Mouse (Mus musculus) ovary, adult 2 months (tissue): ENCODE measurements around the gene Myo15. TPM values are rescaled to one million over a fixed set of nuclear protein-coding genes. Genes with fewer than 3 reads are reported as not detected.

ENCODE experiments used
- polyA plus RNA-seq: library from polyadenylated mRNA; depleted of rRNA; stranded (reverse); fragments of >200 nt; gene quantifications from 2 replicates; pipeline ENCODE4 v1.2.3, GENCODE M21; 2012; rRNA removed

The Myo15 gene
- 0.45 and 0.53 TPM in 2 replicates for polyA plus RNA-seq

DNA sequence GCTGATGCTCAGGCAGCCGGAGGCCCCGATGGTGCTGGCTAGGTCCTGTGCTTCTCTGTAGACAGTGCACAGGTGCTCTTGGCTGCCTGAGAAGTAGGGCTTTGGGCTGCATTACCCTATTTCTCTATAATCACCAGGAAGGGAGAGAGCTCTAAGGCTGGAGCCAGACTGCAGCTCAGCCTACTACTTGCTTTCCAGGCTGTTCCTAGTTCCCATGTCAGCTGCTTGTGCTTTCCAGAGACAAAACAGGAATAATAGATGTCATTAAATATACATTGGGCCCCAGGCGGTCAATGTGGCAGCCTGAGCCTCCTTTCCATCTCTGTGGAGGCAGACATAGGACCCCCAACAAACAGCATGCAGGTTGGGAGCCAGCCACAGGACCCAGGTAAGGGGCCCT lies at the start of gene Myo15:
Myo15 (plus strand) TSS at position 301 of the 400 bp plus-strand sequence.

DNA sequence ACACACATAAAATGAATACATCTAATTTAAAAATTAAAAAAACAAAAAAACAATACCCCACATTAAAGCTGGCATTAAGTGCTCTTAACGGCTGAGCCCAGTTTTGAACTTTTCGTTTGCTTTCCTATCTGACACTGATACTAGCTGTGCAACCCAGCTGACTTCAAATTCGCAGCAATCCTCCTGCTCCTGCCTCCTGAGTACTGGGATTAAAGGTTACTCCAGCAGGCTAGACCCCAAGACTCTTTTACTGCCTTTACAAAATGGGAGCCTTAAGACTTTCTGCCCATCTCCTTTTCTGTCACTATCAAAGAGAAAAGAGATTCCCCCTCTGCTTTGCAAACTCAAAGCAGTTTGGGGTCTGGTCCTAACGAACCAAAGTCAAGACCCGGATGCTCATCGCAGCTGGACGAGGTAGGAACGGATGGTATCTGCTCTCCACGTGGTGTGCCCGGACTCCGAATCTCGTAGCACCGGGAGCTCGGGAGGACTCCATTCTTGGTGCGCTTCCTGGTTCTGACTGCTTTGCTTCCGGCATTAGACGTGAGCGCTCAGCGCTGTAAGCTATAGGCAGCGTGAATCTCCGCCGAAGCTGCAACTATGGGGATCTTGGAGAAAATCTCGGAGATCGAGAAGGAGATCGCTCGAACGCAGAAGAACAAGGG lies 14.9 kb upstream of the Myo15 start, which contains the start of gene Drg2:
Drg2 (plus strand) TSS at position 512 of the 665 bp plus-strand sequence.

DNA sequence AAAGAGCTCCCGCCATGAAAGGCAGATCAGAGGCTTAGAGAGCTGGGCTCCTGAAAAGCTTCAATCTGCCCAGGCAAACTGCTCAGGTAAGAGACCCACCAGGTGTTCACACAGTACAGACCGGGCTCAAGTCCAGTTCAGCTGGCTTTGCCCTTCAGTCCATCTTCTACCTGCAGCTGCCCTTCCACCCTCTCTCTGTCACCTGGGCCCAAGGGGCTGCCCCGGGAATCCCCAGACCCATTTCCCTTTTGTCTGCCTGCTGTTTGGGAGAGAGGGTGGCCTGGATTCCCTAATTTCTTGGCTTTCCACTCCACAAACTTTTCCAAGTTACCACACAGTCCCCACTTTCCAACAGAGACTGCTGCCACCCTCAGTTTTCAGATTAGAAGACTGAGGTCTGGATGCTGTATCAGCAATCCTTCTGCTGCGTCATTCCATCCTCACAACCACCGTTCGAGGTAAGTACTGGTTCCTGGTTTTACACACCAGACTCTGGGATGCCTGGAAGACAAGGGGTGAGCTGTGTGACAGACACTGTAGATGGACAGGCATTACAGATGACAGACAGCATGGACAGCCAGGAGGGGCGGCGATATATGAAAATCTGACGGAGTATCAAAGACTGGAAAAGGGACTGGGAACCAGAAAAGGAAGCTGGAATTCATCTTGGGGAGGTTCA lies 67.2 kb downstream of the Myo15 start, which contains the start of gene Alkbh5:
Alkbh5 (plus strand) TSS at position 202 of the 679 bp plus-strand sequence.

Other genes with a start within 250 kb of the Myo15 start
- gene Srebf1, start 246.8 kb upstream of the Myo15 start, polyA plus RNA-seq = 246 and 263 TPM in 2 replicates
- 127 and 144 TPM in 2 replicates for gene Tom1l2, start 116.4 kb upstream of the Myo15 start, polyA plus RNA-seq
- gene Drc3, start 116.0 kb upstream of the Myo15 start, polyA plus RNA-seq = 21.8 and 26.2 TPM in 2 replicates
- 32.0 and 33.9 TPM in 2 replicates for gene Gid4, start 52.2 kb upstream of the Myo15 start, polyA plus RNA-seq
- 24.3 and 30.1 TPM in 2 replicates for gene Atpaf2, start 50.9 kb upstream of the Myo15 start, polyA plus RNA-seq
- gene Drg2, start 14.7 kb upstream of the Myo15 start, polyA plus RNA-seq = 63.4 and 65.8 TPM in 2 replicates
- gene Alkbh5, start 67.0 kb downstream of the Myo15 start, polyA plus RNA-seq = 34.2 and 38.4 TPM in 2 replicates
- 130 and 140 TPM in 2 replicates for gene Llgl1, start 230.4 kb downstream of the Myo15 start, polyA plus RNA-seq